Mouse (Mus musculus) left cerebral cortex, postnatal 4 days (tissue): ENCODE measurements at regions not wholly inside any gene's neighbourhood (a gene's known extent, or its start where the extent isn't known, plus 50 kb on each side); places are given as distances from the start of the nearest gene placed in this dataset.
A peak's percentile ranks its signal among the peaks of the same experiment; 100 is the strongest.

Source experiments
- DNase-seq: peaks from one replicate; pipeline ENCODE4 v3.0.0-alpha.2; 2022
- intact Hi-C: fragments of 180-260 bp; cut with DNase I; formaldehyde crosslinking; loops from one replicate; pipeline ENCODE4 v1.15.1; 2025

DNA sequence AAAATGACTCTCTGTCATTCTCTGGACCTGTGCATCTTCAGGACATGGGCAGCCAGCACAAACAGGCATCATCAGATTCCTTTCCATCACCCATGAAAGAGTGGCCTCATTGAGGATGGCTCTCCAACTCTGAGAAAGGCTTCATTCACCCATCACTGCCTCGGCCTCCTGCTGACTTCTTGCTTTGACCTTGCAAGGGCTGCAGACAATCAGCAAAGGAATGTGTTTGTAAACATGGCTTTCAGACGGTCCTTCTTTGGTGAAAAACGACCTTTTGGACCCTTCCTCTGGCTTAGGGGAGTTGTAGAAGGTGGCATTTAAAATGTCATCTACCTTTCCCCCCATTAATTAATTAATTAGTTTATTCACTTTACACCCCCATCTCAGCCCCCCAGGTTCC is 134.3 kb downstream of the Moxd1 start:
- intact Hi-C loops, result no loop called here
- DNase-seq, result no peak

DNA sequence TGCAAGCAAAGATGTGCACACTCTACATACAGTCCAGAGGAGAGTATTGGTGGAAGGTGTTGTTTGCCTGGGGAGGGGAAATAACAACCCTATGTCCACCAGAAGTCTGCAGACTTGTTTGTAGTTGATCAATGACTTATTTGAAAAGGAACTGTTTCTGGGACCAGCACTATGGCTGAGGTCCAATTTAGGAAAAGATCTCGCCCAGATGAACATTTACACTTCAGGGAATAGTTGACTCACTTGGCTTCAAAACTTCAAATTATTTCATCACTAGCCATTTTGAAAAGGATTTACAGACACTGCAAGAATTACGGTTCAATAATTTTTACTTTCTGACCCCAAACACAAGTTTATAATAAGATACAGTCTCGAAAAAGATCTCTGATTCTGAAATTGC is 138.1 kb downstream of the Moxd1 start:
- no peak for DNase-seq
- intact Hi-C loops, result no loop called here

DNA sequence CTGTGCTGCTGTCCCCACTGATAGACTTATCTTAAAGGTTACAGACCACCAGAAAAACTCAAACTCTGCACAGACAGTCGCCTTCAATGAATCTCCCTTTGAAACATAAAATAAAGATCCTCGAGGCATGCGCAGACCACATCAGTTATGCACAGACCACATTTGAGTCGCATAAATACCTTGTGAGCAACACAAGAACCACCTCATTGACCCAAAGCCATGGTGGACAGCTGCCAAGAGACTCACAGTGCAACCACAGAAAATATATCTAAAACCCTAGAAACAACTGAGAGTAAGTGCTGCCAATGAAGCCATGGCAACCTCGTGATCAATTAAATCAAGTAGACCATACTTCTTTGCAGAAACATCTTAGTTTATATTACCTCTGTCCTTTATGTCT is 142.1 kb downstream of the Moxd1 start:
- intact Hi-C loops, result no loop called here
- peak; percentile 5 for DNase-seq

DNA sequence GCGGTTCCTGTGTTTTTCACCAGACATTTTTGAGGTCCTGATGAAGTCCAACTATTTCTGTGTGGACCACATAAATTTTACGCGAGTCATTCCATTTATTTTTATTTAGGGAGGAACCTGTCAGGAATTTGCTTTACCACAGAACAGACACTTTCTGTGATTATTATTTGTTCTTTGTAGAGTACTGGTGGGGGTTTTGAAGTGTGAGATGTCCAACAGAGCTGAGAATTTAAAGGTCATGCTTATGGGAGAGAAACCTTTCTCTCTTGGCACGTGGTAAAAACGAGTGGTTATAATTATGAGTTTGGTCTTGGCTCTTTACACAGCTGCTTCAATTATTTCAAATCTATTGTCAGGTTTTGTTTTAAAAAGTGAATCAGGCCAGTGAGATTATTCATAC is 143.7 kb downstream of the Moxd1 start:
- intact Hi-C loops, result no loop called here
- DNase-seq, result no peak

DNA sequence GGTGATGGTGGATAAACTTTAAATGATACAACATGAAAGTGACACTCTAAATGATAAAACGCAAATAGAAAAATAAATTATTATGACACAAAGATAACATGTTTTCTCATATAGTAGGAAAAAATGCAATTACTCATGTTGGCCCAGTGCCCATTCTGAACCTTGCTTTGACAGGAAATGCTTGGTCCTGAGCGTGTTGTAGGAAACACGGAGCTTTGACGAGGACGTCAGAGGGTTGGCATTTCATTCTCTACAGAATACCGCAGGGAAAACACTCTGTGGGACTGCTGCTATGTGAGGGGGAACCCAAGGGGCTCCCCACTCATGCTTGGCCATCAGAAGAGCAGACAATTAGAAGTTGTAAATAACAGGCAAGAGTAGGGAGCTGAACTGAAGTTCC is 150.6 kb downstream of the Moxd1 start:
- DNase-seq, result no peak

DNA sequence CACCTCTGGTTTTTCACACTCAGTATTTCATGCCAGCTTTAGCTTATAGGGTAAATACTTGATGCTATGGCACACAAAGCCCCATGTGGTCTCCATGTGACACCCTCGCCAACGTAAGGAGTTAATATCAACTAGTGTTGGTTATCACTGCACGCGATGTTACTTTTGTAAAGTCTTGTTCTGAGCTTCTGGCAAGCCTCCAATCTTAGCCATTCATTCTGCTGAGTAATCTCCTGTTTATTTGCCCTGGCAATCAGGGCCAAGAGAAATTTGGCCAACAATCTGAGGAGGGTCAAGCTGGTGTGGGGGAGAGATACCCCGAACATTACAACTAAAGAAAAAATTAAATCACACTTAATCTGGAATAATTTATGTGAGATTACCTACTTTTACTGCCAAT is 156.0 kb downstream of the Moxd1 start:
- intact Hi-C loops, result no loop called here
- DNase-seq, result no peak

More for the DNA sequence above, 150.6 kb downstream of the Moxd1 start:
- intact Hi-C loops, result no loop called here

DNA sequence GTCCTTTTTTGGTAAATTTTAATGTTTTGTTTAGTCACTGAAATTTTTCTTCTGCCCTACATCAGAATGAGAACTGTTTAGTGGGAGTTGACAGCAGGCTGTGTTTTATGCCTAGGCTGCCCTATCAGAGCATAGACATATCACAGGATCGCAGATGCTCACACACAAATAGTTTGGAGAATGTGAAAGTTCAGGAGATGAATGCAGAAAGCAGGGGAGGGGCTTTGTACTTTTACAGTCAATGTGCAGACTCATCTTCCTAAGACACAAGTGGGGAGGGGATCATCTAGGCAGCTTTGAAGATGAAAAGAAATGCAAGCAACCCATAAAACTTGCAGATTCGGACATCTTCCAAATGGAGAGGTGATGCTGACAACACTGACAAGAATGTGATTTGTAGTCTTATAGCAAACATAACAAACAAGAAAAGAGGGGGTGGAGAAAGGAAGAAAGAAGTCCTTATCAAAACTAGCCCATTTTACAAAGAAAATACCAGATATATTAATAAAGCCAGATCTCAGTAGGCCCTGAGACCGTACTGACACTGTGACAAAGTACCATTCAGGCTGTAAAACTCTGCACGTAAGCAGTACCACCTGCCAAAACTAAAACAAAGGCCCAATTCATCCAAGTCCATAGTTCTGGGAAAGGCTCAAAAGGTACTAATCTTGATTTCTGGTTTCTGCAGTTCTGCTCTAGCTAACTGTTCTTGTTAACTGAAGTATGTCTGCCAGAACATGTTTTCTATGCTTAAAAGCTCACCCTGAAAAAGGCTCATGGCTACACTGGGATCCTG is 157.4 kb downstream of the Moxd1 start:
- no peak for DNase-seq
- intact Hi-C loops, result no loop called here

DNA sequence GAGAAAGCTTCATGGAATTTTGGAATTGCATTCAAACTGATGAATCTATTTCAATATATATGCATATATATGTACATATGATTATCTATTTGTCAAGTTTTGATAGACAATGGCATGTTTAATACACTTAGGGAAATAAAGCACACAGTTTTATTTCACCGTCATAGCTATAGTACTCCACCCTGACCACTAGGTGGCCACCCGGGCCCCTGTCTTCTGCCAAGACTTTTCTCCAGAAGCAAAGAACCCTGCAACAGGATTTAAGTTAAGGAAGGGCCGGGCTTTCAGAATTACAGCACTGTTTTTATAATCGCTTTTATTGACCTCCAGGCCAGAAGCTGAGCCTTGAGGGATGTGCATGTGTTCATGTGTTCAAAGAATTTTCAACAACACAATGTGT is 158.6 kb downstream of the Moxd1 start:
- peak; percentile 50 for DNase-seq

DNA sequence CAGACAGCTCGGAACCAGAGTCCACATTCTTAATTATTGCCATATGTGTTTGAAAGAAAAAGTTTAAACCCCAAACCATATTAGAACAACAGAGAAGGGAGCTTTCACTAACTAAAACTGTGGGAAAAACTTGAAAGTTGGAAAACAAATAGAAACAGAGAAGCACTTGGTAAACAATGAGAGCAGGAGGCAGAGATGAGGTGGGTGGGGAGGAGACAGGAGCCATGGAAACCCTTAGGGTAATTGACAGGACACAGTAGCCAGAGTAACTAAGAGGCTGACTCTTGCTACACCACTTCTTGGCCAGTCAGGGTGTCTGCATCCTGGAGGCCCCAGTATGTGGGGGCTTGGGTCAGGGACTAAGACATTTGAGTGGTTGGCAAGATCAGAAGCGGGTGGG is 160.7 kb downstream of the Moxd1 start:
- DNase-seq, result no peak
- intact Hi-C loops, result no loop called here

More for the DNA sequence above, 158.6 kb downstream of the Moxd1 start:
- intact Hi-C loops, result no loop called here

DNA sequence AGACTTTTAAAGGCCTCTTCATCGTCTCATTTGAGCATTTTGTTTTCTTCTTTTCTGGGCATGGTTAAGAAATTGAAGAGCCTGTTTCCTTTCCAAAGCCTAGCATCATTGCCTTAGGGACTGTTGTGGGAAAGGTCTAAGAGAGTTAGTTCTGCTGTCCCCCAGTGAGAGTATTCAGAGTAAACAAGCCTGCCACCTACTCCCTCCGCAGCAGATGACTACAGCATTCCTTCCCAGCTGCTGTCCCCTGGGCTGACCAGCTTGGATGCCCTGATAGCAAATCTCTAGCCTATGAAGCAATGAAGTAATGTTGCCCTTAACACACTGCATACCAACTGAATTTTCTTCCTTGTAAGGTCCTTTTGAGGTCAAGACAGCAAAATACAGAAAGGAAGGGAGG is 164.9 kb downstream of the Moxd1 start:
- no peak for DNase-seq
- intact Hi-C loops, result no loop called here

DNA sequence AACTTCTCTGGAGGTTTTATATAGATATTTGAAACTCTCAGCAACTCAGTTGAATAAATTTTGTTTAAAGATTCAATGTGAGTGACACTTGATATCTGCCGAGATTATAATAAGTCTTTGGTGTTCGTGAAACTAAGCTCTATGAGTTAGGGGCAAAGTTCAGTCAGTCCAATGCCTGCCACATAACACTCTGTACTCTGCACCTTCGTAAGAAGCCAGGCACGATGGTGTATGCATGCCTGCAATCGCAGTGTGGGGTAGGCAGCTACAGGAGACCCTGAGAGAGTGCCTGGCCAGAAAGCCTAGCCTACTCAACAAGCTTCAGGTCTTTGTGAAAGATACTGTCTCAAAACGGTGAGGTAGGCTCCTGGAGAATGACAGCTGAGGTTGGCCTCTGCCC is 167.7 kb downstream of the Moxd1 start:
- no peak for DNase-seq
- intact Hi-C loops, result no loop called here

DNA sequence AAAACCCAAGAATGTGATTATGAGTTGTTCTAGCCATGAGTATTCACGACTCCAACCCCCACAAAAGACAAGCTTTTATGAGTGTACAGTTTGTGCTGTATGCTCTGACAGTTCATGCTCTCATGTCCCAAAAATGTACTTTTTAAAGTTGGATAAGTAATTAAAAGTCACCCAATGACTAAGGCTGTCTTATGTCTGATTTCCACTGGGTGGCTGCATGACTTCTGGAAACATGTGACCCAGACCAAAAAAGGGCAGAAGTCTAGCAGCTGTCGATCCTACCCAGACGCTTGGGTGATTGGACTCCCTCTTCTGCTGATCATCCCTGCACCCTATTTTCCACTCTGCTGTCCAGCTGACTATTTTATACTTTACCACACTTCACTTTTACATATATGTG is 168.7 kb downstream of the Moxd1 start:
- intact Hi-C loops, result no loop called here
- no peak for DNase-seq

DNA sequence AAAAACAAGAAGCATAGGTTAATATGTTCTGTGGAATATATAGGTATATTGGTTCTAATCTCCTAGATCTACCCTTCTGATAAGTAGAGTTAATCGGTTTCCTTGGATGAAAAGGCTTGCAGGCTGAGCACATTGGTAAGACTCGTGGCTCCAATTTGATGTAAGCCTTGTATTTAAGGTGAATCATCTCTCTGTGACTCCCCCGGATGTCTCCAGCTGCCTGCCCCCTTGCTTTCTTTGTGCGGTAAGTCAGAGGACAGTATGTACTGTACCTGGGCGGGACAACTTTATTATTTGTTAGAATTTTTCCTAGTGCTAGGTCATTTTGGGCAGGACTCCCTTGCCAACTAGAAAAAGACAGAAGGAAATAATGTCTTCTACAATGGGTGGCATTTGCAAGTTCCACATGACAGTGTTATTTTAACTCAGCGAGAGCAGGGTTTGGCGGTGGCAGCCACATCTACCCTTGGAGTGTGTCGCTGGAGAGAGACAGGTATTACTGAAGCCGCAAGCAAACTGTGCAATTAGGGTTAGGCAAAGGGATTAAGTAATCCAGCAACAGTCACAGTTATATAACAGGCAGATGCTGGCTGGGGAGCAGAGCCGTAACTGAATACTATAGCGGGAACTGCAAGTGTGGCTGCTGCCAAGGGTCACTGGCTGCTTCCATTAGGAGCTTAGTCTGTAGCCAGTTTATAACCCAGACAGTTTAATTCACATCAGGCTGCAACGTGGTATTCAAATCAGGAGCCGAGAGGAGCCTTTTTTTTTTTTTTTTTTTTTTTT is 172.9 kb downstream of the Moxd1 start:
- intact Hi-C loops, result no loop called here
- no peak for DNase-seq

DNA sequence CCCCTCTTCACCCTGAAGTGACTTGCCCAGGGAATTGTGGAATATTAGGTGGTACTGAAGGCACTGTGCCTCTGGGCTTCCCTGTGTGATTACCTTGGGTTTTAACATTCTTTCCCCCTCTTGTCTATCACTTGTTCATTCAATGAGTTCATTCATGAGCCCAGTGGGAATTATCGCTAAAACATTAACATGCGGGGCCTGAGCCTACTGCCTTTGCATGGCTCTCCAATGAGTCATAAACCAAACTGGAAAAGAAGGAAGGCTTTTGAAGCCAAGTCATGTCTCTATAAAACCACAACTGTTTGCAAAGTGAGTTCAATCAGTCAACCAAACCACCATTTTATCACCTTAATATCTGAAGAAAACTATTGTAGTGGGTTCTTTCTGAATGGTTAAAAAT is 173.8 kb downstream of the Moxd1 start:
- intact Hi-C loops, result no loop called here
- DNase-seq, result no peak

DNA sequence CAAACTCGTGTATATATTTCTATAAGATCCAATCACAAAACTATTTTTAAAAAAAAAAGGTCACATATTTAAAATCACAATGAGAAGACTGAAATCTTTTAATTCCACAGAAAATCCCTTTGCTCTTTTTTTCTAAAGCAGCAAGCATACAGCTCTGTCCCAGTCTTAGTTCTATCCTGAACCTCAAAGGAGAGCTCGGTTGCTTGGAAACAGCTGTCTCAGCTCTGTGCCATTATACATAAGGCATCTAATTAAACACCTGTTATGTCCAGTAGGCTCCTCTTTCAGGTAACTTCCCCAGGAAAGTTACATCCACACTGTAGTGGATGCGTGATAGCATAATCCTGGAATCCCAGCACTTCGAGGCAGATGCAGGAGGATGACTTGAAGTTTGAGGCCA is 181.5 kb downstream of the Moxd1 start:
- intact Hi-C loops, result no loop called here
- DNase-seq, result no peak

DNA sequence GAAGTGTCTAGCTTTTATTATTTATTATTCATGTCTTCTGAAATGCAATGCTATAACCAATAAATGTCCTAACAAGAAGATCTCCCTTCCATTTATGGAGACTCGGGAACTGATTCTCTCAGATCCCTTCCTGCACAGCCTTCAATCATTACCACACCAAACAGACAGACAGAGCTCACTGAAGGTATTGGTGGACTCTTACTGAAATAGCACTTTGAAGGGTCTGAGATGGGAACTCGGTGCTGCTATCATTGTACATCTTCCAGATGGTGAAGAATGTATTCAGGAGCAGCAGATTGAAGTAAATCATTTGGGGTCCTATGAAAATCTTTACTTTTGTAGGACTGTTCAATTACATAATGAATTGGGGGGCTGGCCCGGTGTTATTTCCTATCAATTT is 183.6 kb downstream of the Moxd1 start:
- DNase-seq, result no peak
- intact Hi-C loops, result no loop called here

DNA sequence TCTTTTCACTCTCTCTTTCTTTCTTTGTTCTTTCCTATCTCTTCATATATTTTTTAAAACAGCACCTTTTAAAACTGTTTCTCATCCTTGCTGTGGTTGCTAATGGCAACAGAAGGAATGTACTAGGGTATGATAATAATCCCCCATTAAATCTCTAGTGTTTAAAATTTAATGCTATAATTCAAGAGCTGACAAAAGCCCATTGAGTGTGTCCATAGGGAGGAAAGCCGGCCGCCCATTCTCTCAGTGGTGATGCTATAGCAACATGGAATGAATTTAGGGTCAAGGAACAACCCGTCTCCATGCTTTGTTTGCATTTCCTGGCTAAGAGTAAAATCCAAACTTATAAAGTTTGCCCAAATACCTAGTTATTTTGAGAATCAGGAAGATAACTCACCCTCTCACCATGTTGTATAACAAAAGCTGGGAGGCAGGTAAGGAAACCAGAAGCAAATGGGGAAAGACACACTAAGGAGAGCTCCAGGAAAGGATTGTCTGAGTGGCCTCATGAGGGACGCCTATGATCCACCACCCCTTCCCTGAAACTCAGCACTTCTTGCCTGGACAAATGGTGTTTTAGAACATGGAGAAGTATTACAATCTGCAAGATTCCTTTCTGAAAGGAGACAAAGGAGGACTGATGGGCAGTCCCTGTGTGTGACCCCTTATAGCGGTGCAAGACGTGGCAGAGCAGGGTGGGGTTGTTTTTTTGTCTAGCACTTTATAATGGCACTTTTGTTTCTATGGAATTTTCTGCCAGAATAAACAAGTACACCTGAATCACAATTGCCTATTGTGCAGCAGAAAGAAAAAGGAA is 184.3 kb downstream of the Moxd1 start:
- no peak for DNase-seq
- intact Hi-C loops, result no loop called here

DNA sequence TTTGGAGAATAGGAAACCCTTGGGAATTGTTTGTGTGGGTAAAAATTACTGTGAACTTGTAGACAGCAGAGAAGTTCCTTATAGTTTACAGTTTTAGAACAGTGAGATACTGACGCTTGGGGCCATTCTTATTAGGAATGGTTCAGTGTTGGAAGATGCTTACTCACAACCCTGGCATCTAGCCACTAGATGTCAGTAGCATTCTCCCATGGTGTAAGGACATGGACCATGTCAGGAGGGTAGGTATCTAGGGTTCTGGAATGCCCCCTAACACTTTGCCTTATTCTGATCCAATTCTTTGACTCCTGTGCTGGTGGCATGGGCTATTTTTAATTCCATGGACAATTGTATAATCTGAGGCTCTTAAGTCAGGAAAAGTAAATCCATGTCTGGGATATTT is 185.3 kb upstream of the Ccn2 start:
- DNase-seq, result no peak
- intact Hi-C loops, result no loop called here

DNA sequence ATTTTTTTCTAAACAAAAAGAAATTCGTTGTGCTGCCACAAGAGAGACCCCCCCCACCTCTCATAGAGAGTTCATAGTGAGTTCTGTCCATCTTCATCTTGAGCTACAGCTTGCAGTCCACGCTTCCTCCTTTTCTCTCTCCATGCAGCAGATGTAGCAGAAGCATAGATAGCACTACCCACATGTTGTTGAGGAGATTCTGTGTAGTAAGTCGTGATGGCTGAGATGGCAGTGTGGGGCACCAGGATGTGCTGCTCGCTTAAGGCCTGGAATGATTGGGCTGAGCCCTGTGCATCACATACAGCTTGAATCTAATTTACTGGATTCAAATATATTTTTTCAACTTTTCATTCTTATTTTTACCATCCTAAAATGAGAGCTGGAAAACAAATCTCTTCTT is 184.4 kb upstream of the Ccn2 start:
- intact Hi-C loops, result no loop called here

DNA sequence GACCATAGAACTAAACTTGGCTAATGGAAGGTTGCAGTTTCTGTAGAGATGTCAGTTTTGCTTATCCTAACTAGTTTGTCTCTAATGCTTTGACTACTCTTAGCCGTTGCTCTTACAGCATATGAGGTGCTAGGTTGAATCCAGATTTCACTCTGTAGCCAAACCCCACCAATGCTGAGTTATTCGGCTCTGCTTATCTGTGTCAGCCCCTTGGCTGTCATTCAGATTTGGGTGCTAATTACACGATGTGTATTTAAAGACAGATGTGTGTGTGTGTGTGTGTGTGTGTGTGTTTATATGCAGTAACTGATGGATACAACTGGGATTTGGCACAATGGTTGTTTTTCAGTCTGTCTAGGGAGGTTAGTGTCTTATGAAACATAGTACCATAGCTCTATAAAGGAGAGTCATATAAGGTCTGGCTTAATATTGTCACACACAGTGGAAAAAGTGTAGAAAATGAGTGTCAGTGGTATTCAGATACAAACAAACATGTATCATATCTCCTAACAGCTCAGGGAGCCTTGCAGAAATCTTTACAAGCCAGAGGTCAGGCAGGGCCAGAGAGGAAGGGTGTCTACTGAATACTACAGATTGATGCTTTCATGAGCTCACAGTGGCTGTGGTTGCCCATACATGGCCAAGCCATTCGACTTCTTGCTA is 172.6 kb upstream of the Ccn2 start:
- intact Hi-C loops, result no loop called here
- DNase-seq, result no peak

More for the DNA sequence above, 184.4 kb upstream of the Ccn2 start:
- no peak for DNase-seq
